Mouse (Mus musculus) spleen, adult 2 months (tissue): Measurements from ENCODE around the gene Zfp688.
A peak's percentile ranks its signal among the peaks of the same experiment; 100 is the strongest.

Source experiments
- CTCF ChIP-seq: fragments of 200-500 bp; IDR thresholded peaks from 2 replicates; pipeline ENCODE4 v1.5.1; 2011; ENCODE audit warnings: mild to moderate bottlenecking, inconsistent platforms; ENCODE audit not compliant: insufficient read depth, insufficient read length, insufficient replicate concordance; ENCODE audit errors: extremely low read depth
- POLR2A ChIP-seq: fragments of 200-500 bp; IDR thresholded peaks from 2 replicates; pipeline ENCODE4 v1.6.1; 2011; ENCODE audit warnings: low read depth, low read length, inconsistent platforms

DNA sequence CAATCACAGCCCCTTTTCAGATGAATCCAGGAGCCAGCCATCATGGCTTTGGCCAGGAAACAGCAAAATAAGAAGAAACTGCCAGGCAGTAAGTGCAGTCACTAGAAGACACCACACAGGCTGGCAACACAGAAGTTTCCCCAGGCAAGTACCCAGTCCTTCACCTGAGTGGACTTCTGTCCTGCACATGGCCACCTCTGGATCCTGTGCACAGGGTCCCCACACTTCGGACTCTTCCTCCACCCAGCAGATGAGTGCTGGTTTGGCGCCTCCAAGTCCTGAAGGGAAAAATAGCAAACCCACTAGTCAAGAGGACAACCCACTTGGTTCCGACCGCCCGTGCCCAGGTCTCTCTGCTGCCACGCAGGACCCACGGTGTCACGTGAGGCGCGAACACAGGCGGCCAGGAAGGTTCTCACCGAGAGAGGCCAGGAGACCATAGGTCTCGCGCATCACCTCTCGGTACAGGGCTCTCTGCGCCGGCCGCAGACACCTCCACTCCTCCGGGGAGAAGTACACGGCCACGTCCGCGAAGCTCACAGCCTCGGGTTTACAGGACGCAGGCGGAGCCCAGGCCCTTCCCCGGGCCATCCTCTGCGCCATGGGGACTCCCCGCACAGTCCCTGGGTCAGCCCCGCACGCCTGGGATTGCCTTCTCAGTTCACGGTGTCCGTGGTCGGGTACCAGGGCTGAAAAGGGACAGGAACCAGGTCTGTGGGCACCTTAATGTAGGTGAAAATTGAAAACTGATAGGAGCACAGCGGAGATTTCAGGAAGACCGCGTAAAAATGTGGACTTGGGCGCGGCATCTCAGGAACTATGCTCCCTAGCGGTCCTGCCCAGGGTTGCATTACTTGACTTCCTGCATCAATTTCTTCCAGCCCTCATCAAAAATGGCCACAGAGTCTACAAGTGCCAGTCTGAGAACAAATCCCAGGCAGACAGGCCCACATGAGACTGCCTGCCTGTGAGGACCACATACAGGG is 15.6 kb downstream of the Zfp688 start, which contains the start of gene Zfp764:
- TF ChIP-seq POLR2A (peak; percentile 28; the same call in 1 of the 2 replicates), CTCF (peak; percentile 53; the same call in 1 of the 2 replicates)
